Mouse (Mus musculus): ENCODE data around the gene Spin1. TPM values are rescaled to one million over a fixed set of nuclear protein-coding genes. Genes with fewer than 3 reads are reported as not detected.
A peak's percentile ranks its signal among the peaks of the same experiment; 100 is the strongest.

Spin1 gene
- polyA plus RNA-seq, 1 experiment from 2014 or later = 46.9 TPM

- 75% methylated on average over 3 of the region's 3 CpGs for WGBS
- Histone ChIP-seq H3K4me3 (no peak overlapping the region), H3K4me2 (no peak overlapping the region), H3K9ac (no peak overlapping the region), H3K27me3 (replicated peaks) (no peaks in the 10 kb centered on the region), H3K9me3 (peaks cover 7% of the 10 kb centered on the region; the same call in 1 of the 2 replicates), H3K4me1 (peaks cover 73% of the 10 kb centered on the region), H3K36me3 (peaks cover 25% of the 10 kb centered on the region), H3K27ac (replicated peaks) (no peak overlapping the region)
- ATAC-seq (ENCODE audit: extremely low read depth, insufficient number of reproducible peaks, low FRiP score, low TSS enrichment) = no peak
Measured at GRCm38 (mm10) chr13:51115762-51116161, 15.1 kb downstream of the Spin1 start.

- ATAC-seq (ENCODE audit: extremely low read depth, insufficient number of reproducible peaks, low FRiP score, low TSS enrichment) = no peak
- Histone ChIP-seq H3K9me3 (no peaks in the 10 kb centered on the region), H3K4me1 (peaks cover 95% of the 10 kb centered on the region), H3K9ac (no peak overlapping the region), H3K36me3 (peaks cover 21% of the 10 kb centered on the region), H3K4me2 (peak overlapping the region; percentile 44), H3K27me3 (replicated peaks) (no peaks in the 10 kb centered on the region), H3K4me3 (no peak overlapping the region), H3K27ac (replicated peaks) (peak overlapping the region; percentile 41)
- 5% methylated on average over 4 of the region's 4 CpGs for WGBS
Measured at GRCm38 (mm10) chr13:51120734-51121133, 20.1 kb downstream of the Spin1 start.

DNA sequence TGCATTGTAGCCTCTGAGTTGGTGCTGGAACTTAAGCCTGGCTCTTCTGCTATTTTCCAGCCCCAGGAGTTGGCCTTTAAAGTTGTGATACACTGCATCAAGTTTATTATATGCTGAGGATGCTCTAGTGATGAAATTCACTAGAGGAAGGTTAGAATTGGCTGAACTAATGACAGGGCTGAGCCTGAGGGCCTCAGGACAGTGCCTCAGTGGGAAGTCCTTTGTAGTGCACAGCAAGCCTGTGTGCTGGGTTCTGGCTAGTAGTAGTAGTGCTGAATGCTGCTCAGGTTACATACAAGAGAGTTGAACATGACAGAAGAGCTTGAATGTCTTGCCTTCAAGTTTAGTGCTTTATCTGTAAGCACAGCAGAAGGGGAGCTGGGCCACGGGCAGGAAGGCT is 21.3 kb downstream of the Spin1 start:
- WGBS = 12% methylated on average over 1 of the region's 1 CpGs
- Histone ChIP-seq H3K36me3 (peaks cover 21% of the 10 kb centered on the region), H3K9me3 (no peaks in the 10 kb centered on the region), H3K27me3 (replicated peaks) (no peaks in the 10 kb centered on the region), H3K9ac (peak overlapping the region; percentile 54; the same call in 1 of the 2 replicates), H3K4me3 (no peak overlapping the region), H3K4me2 (no peak overlapping the region), H3K27ac (replicated peaks) (peak overlapping the region; percentile 45; the same call in 1 of the 2 replicates), H3K4me1 (peaks cover 96% of the 10 kb centered on the region)
- no peak for ATAC-seq (ENCODE audit: extremely low read depth, insufficient number of reproducible peaks, low FRiP score, low TSS enrichment)

DNA sequence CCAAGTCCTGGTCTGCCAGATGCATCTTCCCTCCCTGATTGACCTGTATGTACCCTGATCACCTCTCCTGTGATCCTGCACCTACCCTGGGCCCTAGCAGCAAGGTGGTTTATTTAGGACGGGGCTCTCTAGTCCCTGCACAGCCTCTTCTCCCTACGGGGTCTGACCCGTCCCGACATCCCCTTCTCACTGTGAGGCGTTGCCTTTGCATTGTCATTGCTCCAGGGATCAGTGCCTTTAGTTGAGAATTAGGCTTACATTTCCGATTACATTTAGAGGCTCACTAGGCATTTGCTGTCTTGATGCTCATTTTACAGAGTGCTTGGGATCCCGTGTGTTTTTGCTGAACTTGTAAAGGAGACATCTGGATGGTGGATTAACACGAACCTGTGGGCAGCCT is 22.1 kb downstream of the Spin1 start:
- no peak for ATAC-seq (ENCODE audit: extremely low read depth, insufficient number of reproducible peaks, low FRiP score, low TSS enrichment)
- H3K4me3 ChIP-seq = no peak overlapping the region
- H3K9ac ChIP-seq = no peak overlapping the region
- H3K4me2 ChIP-seq = no peak overlapping the region
- H3K27me3 ChIP-seq (replicated peaks) = no peaks in the 10 kb centered on the region
- no peak overlapping the region for H3K27ac ChIP-seq (replicated peaks)
- peaks cover 23% of the 10 kb centered on the region for H3K36me3 ChIP-seq
- H3K4me1 ChIP-seq = peaks cover 96% of the 10 kb centered on the region
- WGBS = 78% methylated on average over 8 of the region's 8 CpGs
- no peaks in the 10 kb centered on the region for H3K9me3 ChIP-seq

GRCm38 (mm10) chr13:51125357-51125756 is 24.7 kb downstream of the Spin1 start:
- H3K27me3 ChIP-seq (replicated peaks) = no peaks in the 10 kb centered on the region
- no peak for ATAC-seq (ENCODE audit: extremely low read depth, insufficient number of reproducible peaks, low FRiP score, low TSS enrichment)
- peaks cover 43% of the 10 kb centered on the region for H3K36me3 ChIP-seq
- 68% methylated on average over 8 of the region's 8 CpGs for WGBS
- no peak overlapping the region for H3K27ac ChIP-seq (replicated peaks)
- H3K4me1 ChIP-seq = peaks cover 83% of the 10 kb centered on the region
- no peak overlapping the region for H3K4me2 ChIP-seq
- H3K4me3 ChIP-seq = no peak overlapping the region
- no peaks in the 10 kb centered on the region for H3K9me3 ChIP-seq
- H3K9ac ChIP-seq = no peak overlapping the region

DNA sequence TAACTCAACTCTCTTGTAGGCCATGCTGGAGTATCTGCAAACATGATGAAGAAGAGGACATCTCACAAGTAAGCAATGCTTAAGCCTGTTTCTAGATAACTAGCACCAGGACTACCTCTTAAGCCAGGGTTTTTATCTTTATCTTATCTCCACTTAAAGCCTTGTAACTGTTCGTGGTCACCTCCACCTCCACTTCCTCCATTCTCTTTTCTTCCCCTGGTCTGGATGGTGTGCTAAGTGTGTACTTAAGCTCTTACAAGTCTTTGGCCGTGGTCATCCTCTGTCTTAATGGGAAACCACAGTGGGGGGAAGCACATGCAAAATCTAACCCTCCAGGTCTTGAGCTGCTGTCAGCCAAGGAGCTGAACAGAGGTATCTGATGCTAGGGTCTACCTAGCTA is 27.2 kb downstream of the Spin1 start:
- Histone ChIP-seq H3K9me3 (no peaks in the 10 kb centered on the region), H3K4me2 (no peak overlapping the region), H3K4me1 (peaks cover 57% of the 10 kb centered on the region), H3K4me3 (no peak overlapping the region), H3K36me3 (peaks cover 62% of the 10 kb centered on the region), H3K9ac (no peak overlapping the region), H3K27ac (replicated peaks) (peak overlapping the region; percentile 61), H3K27me3 (replicated peaks) (no peaks in the 10 kb centered on the region)
- 35% methylated on average over 2 of the region's 2 CpGs for WGBS
- no peak for ATAC-seq (ENCODE audit: extremely low read depth, insufficient number of reproducible peaks, low FRiP score, low TSS enrichment)

DNA sequence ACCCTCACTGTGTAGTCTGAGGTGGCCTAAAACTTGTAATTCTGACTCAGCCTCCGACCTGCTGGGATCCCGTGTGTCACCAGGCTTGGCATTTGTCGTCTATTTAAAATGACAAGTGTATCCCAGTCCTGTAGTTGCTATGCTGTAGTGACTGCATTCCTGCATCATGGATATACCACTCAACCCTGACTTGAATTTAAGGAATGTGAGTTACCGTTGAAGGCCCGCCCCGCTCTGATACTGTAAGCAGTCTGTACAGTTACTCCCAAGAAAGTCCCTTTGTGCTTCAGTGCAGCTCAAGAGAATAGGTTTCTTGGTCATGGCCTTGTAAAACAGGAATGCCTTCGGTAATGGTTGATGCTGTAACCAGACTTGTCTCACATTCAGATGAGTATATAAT is 27.7 kb downstream of the Spin1 start:
- no peaks in the 10 kb centered on the region for H3K27me3 ChIP-seq (replicated peaks)
- WGBS = 46% methylated on average over 7 of the region's 7 CpGs
- H3K36me3 ChIP-seq = peaks cover 62% of the 10 kb centered on the region
- H3K9ac ChIP-seq = no peak overlapping the region
- ATAC-seq (ENCODE audit: extremely low read depth, insufficient number of reproducible peaks, low FRiP score, low TSS enrichment) = no peak
- peaks cover 52% of the 10 kb centered on the region for H3K4me1 ChIP-seq
- no peak overlapping the region for H3K4me3 ChIP-seq
- peak overlapping the region; percentile 61; the same call in 1 of the 2 replicates for H3K27ac ChIP-seq (replicated peaks)
- no peaks in the 10 kb centered on the region for H3K9me3 ChIP-seq
- H3K4me2 ChIP-seq = no peak overlapping the region

DNA sequence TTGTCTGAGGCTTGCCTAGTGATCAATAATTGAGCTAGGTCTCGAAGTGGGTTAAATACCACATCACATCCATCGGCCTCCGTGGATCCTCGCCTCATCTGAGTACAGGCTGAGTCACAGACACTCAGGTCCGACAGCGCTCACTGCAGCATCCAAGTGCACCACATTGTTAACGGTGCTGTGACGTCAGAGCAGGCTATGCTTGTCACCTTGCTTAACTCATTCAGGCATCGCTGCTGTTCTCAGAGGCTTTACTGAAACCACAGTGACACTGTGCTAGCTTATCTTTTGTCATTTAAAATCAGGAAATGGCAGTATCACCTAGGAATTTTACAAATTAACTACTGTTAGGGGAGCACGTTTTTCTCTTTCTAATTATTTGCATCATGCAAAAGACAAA is 30.5 kb downstream of the Spin1 start:
- peaks cover 63% of the 10 kb centered on the region for H3K36me3 ChIP-seq
- H3K4me1 ChIP-seq = peaks cover 29% of the 10 kb centered on the region
- H3K4me2 ChIP-seq = no peak overlapping the region
- H3K9ac ChIP-seq = no peak overlapping the region
- H3K27me3 ChIP-seq (replicated peaks) = no peaks in the 10 kb centered on the region
- no peak overlapping the region for H3K27ac ChIP-seq (replicated peaks)
- no peak for ATAC-seq (ENCODE audit: extremely low read depth, insufficient number of reproducible peaks, low FRiP score, low TSS enrichment)
- 68% methylated on average over 10 of the region's 10 CpGs for WGBS
- no peak overlapping the region for H3K4me3 ChIP-seq
- H3K9me3 ChIP-seq = no peaks in the 10 kb centered on the region

- no peak overlapping the region for H3K9ac ChIP-seq
- WGBS = 82% methylated on average over 4 of the region's 4 CpGs
- peaks cover 22% of the 10 kb centered on the region for H3K4me1 ChIP-seq
- no peak overlapping the region for H3K4me3 ChIP-seq
- no peaks in the 10 kb centered on the region for H3K27me3 ChIP-seq (replicated peaks)
- no peak for ATAC-seq (ENCODE audit: extremely low read depth, insufficient number of reproducible peaks, low FRiP score, low TSS enrichment)
- no peaks in the 10 kb centered on the region for H3K9me3 ChIP-seq
- 0 out of 2 replicates have a peak overlapping the region, but pooled peaks have one; percentile 21 for H3K27ac ChIP-seq (replicated peaks)
- no peak overlapping the region for H3K4me2 ChIP-seq
- H3K36me3 ChIP-seq = peaks cover 55% of the 10 kb centered on the region
Measured at GRCm38 (mm10) chr13:51136315-51136714, 35.6 kb downstream of the Spin1 start.

GRCm38 (mm10) chr13:51136996-51137701 is 36.5 kb downstream of the Spin1 start:
- ATAC-seq (ENCODE audit: extremely low read depth, insufficient number of reproducible peaks, low FRiP score, low TSS enrichment) = no peak
- WGBS = 56% methylated on average over 2 of the region's 2 CpGs
- H3K4me2 ChIP-seq = no peak overlapping the region
- H3K27ac ChIP-seq (replicated peaks) = peak overlapping the region; percentile 21; the same call in 1 of the 2 replicates
- H3K4me3 ChIP-seq = no peak overlapping the region
- H3K4me1 ChIP-seq = peaks cover 22% of the 10 kb centered on the region
- H3K9me3 ChIP-seq = no peaks in the 10 kb centered on the region
- peaks cover 56% of the 10 kb centered on the region for H3K36me3 ChIP-seq
- H3K9ac ChIP-seq = no peak overlapping the region
- no peaks in the 10 kb centered on the region for H3K27me3 ChIP-seq (replicated peaks)

DNA sequence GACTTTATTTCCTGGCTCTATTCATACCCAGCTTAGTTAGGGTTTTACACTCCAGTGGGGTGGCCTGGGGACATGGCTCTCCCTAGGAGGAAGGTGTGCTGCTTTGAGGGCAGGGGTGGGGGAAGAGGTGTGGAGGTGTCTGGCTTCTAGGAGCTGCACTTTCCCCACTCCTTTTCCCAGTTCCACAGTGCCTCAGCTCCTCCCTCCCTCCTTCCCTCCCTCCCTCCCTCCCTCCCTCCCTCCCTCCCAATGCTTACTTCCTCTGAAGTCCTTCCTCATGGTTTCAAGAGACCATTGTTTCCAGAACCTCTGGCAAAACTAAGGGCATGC is 37.0 kb downstream of the Spin1 start:
- H3K27me3 ChIP-seq (replicated peaks) = no peaks in the 10 kb centered on the region
- H3K9ac ChIP-seq = no peak overlapping the region
- peaks cover 22% of the 10 kb centered on the region for H3K4me1 ChIP-seq
- no peaks in the 10 kb centered on the region for H3K9me3 ChIP-seq
- no peak for ATAC-seq (ENCODE audit: extremely low read depth, insufficient number of reproducible peaks, low FRiP score, low TSS enrichment)
- H3K4me3 ChIP-seq = no peak overlapping the region
- H3K4me2 ChIP-seq = no peak overlapping the region
- H3K27ac ChIP-seq (replicated peaks) = peak overlapping the region; percentile 21; the same call in 1 of the 2 replicates
- H3K36me3 ChIP-seq = peaks cover 56% of the 10 kb centered on the region

GRCm38 (mm10) chr13:51147106-51147505 is 46.4 kb downstream of the Spin1 start:
- no peak for ATAC-seq (ENCODE audit: extremely low read depth, insufficient number of reproducible peaks, low FRiP score, low TSS enrichment)
- H3K36me3 ChIP-seq = peaks cover 75% of the 10 kb centered on the region
- WGBS = 62% methylated on average over 1 of the region's 1 CpGs
- no peak overlapping the region for H3K9ac ChIP-seq
- peaks cover 4% of the 10 kb centered on the region; the same call in 1 of the 2 replicates for H3K4me1 ChIP-seq
- H3K4me2 ChIP-seq = no peak overlapping the region
- no peaks in the 10 kb centered on the region for H3K27me3 ChIP-seq (replicated peaks)
- no peak overlapping the region for H3K4me3 ChIP-seq
- no peak overlapping the region for H3K27ac ChIP-seq (replicated peaks)
- H3K9me3 ChIP-seq = no peaks in the 10 kb centered on the region

All from heart, embryonic 13.5 days (tissue).